Comparison of ENCODE assay signal across 10 mouse cellular contexts in the genomic region with DNA sequence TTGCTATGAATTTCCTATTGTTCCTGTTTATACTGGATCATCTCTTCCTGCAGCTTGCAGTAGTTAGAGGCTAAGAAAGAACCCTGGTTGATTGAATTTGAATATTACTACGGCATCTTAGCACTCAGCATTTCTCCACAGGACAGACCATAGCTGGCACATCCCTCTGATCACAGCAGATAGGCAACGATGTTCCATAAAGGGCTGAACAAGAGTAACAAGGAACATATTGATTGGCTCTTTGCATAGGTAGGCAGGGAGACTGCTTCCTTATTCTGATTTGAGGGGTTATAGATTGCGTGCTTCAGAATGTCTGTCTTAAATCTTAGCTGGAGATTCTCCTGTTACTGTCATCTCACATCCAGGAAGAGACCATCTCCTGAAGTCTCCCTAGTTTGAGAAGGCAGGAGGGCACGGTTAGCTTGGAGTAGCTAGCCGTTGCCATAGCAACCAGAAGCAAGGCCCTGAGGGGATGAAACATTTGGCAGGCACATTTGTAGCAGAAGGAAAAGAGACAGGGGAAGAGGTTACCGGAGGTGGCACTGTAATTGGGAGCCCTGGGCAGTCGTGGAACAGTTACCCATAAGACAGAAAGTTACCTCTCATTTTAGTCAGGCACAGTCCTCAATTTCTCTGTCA.
DNase-seq lines count a peak whose midpoint lies in the region; ATAC-seq lines count a peak whose summit lies in the region.
"Had no signal": no experiment of that assay in that cellular context is flagged by ENCODE, and none has a peak within 500 bp of the region (broad histone marks: within the 10 kb centered on the region; RNA-seq: fewer than 3 reads in every experiment).

No protein-coding gene starts in this region.

- H3K4me2 ChIP-seq in kidney, embryonic 14.5 days (replicated peaks; ENCODE audit: low read depth, low read length): no peak overlapping the region
- H3K4me2 ChIP-seq: heart, embryonic 15.5 days; limb, embryonic 13.5 days had no signal

- no peaks in the 10 kb centered on the region for H3K27me3 ChIP-seq in kidney, embryonic 14.5 days (ENCODE audit: control insufficient read depth, insufficient read depth, low read length)
- H3K27me3 ChIP-seq: heart, embryonic 15.5 days; limb, embryonic 13.5 days had no signal

- no peak overlapping the region for H3K27ac ChIP-seq in kidney, embryonic 14.5 days (ENCODE audit: low read depth, low read length)
- H3K27ac ChIP-seq: heart, embryonic 15.5 days; limb, embryonic 13.5 days had no signal

- no peak overlapping the region for H3K4me3 ChIP-seq in kidney, embryonic 14.5 days (ENCODE audit: low read length)
- H3K4me3 ChIP-seq: heart, embryonic 15.5 days; limb, embryonic 13.5 days had no signal

- H3K4me1 ChIP-seq in kidney, embryonic 14.5 days (ENCODE audit: control insufficient read depth, insufficient read depth, low read length): no peaks in the 10 kb centered on the region
- H3K4me1 ChIP-seq: heart, embryonic 15.5 days had no signal

- no peak for ATAC-seq in kidney, embryonic 14.5 days (ENCODE audit: low FRiP score, low TSS enrichment)
- no peak for ATAC-seq in CD4-positive, CD25-positive, alpha-beta regulatory T cell, adult 4 months
- ATAC-seq in erythroid progenitor cell, adult 5-6 weeks (replicated peaks; ENCODE audit: low FRiP score, poor library complexity, severe bottlenecking): no peak

- H3K9me3 ChIP-seq in kidney, embryonic 14.5 days (ENCODE audit: control insufficient read depth, low read length): no peaks in the 10 kb centered on the region
- H3K9me3 ChIP-seq: heart, embryonic 15.5 days; limb, embryonic 13.5 days had no signal

- no peak overlapping the region for H3K9ac ChIP-seq in kidney, embryonic 14.5 days (ENCODE audit: low read depth, low read length)
- H3K9ac ChIP-seq: heart, embryonic 15.5 days; limb, embryonic 13.5 days had no signal

- 60% methylated on average over 7 of the region's 7 CpGs for WGBS in kidney, embryonic 14.5 days

- H3K36me3 ChIP-seq in kidney, embryonic 14.5 days (ENCODE audit: control insufficient read depth, insufficient read depth, low read length): no peaks in the 10 kb centered on the region
- H3K36me3 ChIP-seq: heart, embryonic 15.5 days; limb, embryonic 13.5 days had no signal

- peak; percentile 28 for DNase-seq in kidney, adult 9 months
- DNase-seq in embryo, embryonic 10 days (ENCODE audit: low spot score): peak; percentile 67
- DNase-seq in kidney, postnatal 14 days: peak; percentile 21
- peak; percentile 21 to 33 for DNase-seq in right cerebral cortex, adult 2 months (ENCODE audit: low spot score in 2 of 2)
- no peak for DNase-seq in thymus, postnatal 25 days
